Mouse (Mus musculus) thymus, adult 2 months (tissue): ENCODE results near the gene Ccdc22.

Source experiments
- CTCF ChIP-seq: fragments of 200-500 bp; IDR thresholded peaks from 2 replicates; pipeline ENCODE4 v1.5.1; 2012; ENCODE audit warnings: mild to moderate bottlenecking, control low read depth, low read length, moderate library complexity, borderline replicate concordance; ENCODE audit not compliant: control insufficient read depth, poor library complexity, insufficient read depth; ENCODE audit errors: extremely low read depth
- POLR2A ChIP-seq: fragments of 200-500 bp; IDR thresholded peaks from 2 replicates; pipeline ENCODE4 v1.6.1; 2012; ENCODE audit warnings: mild to moderate bottlenecking, low read length, control low read depth, moderate library complexity; ENCODE audit not compliant: control insufficient read depth, poor library complexity, insufficient read depth; ENCODE audit errors: extremely low read depth

- TF ChIP-seq POLR2A (no peak), CTCF (no peak)
These were observed 42.2 kb downstream of the Ccdc22 start for GRCm38 (mm10) chrX:7563076-7563475.
